Mouse (Mus musculus) lung, postnatal 25 days (tissue): ENCODE measurements around the gene Castor1.

ENCODE experiments used
- DNase-seq: peaks from one replicate; pipeline ENCODE4 v3.0.0; 2022; ENCODE audit warnings: low spot score

The Castor1 gene

DNA sequence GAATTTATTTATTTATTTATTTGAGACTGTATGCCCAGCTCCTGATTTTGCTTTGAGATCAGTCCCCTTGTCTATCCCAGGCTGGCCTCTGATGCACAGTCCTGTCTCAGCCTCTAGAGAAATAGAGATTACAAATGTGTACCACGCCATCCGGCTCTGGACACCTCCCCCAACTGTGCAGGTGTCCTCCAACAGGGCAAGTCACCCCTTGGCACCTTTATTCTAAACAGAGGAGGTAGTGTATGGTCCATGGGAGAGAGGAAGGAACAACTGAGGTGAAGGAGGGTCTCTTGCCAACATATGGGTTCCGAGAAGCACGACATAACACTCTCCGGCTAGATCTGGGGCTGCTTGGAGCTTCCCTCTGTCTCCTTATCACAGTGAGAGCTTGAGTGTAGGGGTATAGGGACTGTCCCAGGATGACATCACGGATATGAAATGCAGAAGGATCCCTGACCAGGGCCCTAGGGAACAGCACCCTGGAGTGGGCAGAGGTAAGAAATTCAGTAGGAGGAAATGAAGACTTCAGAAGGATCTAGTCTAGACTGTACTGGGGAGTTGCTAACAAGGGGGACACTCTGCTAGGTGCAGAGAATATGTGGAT, 17.1 kb downstream of the Castor1 start:
- no peak for DNase-seq

DNA sequence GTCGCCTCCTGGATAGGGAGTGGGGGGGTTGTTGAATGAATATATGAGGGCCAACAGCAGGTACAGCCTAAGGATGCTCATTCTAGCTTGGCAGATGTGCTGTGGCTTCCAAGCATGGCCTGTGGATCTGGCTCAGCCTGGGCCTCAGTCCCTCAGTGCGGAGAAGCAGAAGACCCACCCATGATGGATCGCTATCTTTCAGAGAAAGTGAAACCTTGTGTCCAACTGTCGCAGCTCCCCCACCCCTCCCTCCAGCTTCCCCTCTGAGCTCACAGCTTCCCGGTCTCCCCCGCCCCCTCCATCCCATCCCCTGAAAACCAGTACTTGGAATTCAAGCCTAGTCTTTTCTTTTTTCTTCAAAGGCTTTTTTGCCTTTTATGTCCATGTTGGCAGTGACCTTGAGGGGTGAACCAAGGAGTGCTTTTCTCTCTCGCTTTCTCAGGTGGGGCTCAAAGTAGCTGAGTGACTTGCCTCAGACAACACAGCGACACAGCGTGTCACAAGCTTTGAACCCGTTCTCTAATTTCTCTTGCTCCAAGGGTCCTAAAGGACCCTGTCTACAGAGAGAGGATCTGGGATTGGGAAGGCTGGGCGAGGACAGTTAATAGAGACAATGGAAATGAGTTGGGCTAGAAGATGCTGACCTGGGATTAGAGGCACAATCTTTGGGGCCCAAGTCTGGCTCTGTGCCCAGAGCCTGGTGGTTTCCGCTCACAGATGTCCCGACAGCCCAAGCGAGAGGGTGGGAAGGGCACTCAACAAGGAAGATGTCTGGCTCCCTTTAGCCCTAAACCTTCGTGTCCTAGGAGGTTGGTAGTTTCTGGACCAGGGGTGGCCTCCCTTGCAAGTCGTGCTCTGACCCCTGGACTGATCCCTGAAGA, 17.9 kb downstream of the Castor1 start, which contains the start of gene Osm:
TSS of gene Osm (plus strand) at position 756 of the 881 bp plus-strand sequence.
- no peak for DNase-seq

DNA sequence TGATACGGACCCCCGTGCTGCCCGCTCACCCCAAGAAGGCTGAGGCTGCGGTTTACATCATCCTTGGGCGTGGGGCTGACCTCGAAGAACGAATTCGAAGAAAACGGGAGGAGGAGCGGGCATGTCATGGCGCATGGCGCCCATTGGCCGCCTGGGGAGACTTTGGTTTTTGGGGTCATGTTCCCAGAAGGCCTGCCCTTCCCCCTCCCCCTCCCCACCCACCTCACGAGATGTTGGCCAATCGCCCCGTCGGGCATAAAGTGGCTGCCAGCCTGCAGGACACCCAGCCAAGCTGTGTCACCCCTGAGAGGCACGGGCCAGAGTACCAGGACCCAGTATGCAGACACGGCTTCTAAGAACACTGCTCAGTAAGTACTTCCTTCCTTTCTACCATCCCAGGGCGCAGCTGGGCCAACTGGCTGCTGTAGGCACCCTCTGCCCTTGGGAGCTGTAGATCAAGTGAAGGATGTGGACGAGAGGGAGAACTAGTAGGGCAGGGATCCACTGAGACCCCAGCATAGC, 18.6 kb downstream of the Castor1 start:
- no peak for DNase-seq

DNA sequence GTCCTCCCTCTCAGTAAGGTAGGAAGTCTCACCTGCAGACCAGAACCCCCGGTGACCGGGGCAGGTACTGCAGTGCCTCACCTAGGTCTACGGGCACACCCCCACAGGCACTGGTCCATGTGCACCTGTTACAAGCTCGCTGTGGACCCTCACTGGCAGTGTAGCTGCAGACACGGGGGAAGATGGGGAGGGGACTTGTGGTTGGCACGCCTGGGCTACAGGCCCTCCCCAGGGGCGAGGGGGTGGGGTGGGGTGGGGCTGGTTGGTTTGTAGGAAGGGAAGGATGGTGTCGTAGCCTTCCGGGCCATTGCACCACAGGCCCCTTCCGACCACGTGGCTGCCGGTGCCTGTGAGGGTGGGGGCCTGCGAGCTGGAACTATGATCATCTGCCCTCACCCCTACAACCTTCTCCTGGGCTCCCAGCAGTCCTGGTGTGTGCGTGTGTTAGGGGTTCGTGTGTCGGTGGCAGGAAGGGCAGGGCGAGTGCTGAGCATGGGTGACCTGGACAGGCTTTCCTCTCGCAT, 19.4 kb downstream of the Castor1 start:
- no peak for DNase-seq

DNA sequence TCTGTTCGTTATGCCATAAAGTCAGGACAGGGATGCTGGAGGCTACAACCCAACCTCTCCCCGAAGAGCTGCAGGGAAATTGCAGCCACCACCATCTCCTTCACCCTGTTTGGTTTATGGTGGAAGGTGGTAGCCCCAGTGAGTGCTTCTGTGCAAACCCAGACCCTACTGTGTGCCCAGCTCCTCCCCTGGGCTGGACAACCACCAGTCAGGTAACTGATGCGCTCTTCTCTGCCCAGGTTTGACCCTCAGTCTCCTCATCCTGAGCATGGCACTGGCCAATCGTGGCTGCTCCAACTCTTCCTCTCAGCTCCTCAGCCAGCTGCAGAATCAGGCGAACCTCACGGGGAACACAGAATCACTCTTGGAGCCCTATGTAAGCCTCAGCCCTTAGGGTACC, 20.1 kb downstream of the Castor1 start:
- DNase-seq = no peak

DNA sequence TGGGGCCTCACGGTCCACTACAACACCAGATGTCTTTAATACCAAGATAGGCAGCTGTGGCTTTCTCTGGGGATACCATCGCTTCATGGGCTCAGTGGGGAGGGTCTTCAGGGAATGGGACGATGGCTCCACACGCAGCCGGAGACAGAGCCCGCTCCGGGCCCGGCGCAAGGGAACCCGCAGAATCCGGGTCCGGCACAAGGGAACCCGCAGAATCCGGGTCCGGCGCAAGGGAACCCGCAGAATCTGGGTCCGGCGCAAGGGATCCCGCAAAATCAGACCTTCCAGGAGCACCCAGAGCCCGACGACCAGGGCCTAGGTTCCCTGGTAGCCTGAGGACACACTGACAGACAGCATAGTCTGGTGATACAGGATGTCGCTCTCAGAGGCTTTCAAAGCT, 21.7 kb downstream of the Castor1 start:
- DNase-seq = no peak

DNA sequence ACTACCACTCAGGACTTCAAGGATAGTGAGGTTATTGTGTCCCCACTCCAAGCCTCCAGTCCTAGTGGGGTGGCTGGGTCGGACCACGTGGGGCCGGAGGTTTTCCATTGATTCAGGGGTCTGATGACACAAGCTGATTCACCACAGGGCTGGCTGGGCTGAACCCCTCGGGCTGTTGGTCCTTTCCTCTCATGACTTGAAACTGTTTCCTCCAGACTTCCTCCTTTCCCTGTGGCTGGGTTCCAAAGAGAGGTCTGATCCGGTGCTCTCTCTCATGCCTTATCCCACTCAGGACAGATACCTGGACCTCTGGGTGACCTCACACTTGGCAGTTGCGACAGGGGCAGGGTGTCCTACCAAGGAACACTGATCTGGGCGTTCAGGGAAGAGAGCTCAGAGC, 22.1 kb downstream of the Castor1 start:
- no peak for DNase-seq

DNA sequence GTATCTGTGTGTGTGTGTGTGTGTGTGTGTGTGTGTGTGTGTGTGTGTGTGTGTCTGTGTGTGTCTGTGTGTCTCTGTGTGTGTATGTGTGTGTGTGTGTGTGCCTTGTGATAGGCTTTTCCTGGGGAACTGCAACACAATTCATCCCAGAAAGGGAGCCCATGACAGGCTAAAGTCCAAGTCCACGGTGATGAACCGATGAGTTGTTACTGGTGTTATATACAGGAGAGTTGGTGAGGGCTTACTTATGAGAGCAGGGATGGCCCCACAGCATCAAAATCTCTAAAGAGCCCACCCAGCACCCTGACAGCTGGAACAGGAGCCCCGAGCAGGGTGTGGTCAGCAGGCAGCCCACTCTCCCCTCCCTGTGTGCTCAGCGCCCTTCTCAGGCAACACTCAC, 23.2 kb downstream of the Castor1 start:
- DNase-seq = no peak

DNA sequence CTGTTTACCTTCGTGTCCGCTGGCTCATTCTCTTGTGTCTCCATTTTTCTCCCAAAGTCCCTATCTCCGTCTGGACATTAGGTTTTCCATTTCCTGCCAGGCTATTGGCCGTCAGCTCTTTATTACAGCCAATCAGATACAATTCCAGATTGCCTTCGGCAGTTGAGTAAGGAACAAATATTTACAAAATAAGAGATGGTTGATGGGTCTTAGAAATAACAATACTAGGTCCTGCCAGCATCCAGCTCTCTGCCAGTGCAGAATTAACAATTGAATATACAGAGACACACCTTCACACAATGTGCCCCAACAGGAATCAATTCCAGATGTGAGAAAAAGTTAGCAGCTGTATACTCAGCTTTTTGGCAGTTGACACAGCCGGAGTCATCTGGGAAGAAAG, 28.1 kb downstream of the Castor1 start:
- no peak for DNase-seq

DNA sequence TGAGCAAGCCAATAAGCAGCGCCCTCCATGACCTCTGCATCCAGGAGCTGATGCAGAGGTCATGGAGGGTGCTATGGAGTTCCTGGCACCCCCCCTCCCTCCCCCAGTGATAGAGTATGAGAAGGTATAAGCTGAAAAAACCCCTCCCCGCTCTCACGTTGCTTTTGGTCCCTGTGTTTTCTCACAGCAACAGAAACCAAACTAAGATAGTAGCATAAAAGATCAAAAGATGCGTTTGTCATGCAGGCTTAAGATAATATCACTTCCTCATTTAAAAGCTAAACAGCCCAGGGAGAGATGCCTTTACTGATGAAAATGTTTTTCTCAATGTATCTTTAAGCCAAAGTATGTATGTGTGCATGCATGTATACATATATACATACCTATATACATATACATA, 28.6 kb downstream of the Castor1 start:
- no peak for DNase-seq

DNA sequence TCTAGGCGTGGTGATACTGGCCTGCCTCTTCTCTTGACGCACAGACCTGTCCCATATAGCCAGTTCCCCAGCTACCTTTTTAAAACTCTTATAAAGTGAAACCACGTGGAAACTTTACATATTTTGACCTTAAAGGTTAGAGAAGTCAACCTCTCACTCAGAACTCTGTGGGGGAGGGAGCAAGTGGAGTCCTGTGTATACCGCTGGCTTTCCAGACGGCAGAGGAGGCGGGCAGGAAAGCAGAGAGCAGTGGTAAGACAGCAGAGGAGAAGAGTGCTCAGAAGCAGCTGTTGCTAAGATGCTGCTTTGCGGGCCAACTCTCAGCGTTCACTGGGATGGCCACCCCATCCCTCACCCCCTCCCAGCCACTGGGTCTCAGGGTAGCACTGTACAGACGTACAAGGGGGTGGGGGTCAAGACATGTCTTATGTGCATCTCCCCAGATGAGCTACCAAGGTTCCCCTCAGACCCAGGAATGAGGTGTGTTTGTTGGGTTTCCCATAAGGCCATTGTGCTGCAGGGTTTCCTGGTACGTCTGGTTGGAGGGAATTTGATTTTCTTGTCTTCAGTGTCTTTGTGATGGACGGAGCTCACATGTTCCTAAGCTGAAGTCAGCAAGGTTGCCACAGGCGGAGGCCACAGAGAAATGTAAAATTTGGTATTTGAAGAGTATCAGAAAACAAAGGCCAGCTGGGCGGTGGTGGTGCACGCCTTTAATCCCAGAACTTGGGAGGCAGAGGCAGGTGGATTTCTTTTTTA, 29.4 kb downstream of the Castor1 start:
- no peak for DNase-seq

DNA sequence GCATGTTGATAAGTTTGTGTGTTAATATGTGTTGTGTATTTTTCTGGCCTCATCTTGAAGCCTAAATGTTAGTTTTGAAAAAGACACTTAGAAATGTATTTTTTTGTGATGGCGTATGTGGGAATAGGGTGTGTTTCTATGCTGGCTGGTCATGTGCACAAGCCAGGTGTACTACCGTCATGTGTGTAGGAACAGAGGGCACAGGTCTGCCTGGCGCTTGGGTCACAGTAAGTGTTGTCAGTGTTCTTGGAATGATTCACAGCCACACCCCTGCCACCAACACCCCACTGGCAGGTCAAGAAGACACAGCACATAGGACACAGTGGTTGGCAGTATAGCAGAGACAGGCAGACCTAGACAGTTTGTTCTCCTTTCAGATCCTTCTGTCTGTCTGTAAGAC, 31.1 kb downstream of the Castor1 start:
- DNase-seq = no peak

DNA sequence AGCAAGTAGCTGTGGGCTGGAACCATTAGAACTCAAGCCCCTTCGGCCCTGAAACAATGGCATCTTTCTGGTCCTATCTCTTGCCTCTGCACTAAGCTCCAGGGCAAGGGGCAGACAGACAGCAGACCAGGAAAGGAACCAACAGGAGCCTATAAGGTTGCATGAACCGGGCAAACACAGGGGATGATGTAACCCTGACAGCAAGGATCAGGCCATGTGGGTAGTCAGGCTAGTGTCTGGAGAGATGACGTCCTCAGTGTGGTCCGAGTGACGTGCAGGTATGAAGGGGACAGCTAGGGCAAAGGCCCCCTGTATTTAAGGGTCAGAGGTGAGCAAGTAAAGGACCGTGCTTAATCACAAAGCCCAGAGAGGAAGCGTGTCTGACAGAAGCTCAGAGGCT, 32.3 kb downstream of the Castor1 start:
- no peak for DNase-seq

DNA sequence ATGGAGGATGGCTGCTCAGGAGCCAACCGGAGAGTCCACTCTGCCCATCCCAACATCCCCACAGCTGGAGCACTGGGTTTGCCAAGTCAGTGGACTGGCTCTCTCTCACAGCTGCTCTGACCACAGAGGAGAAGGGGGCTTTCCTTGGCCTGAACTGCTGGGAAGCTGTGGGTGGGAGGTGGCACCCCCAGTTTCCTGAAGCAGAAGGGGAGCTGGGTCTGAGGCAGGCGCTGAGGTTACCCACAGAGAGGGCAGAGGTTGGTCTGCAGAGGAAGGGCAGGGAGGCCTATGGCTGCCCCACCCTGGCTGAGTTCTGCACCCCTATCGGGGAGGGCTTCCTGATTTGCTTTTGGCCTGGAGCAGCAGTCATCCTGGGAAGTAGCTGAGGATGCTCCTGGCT, 33.4 kb downstream of the Castor1 start:
- no peak for DNase-seq

DNA sequence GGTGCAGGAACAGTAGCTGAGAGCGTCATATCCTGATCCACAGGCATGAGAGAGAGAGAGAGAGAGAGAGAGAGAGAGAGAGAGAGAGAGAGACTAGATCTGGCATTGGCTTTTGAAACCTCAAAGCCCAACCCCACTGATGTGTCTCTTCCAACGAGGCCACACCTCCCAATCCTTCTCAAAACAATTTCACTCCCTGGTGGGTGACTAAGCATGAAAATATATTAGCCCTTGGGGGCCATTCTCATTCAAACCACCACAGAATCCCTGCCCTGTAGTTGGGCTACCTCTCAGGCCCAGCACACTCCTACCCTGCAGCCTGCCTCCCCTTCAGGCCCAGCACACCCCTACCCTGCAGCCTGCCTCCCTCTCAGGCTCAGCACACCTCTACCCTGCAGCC, 34.9 kb downstream of the Castor1 start:
- no peak for DNase-seq

DNA sequence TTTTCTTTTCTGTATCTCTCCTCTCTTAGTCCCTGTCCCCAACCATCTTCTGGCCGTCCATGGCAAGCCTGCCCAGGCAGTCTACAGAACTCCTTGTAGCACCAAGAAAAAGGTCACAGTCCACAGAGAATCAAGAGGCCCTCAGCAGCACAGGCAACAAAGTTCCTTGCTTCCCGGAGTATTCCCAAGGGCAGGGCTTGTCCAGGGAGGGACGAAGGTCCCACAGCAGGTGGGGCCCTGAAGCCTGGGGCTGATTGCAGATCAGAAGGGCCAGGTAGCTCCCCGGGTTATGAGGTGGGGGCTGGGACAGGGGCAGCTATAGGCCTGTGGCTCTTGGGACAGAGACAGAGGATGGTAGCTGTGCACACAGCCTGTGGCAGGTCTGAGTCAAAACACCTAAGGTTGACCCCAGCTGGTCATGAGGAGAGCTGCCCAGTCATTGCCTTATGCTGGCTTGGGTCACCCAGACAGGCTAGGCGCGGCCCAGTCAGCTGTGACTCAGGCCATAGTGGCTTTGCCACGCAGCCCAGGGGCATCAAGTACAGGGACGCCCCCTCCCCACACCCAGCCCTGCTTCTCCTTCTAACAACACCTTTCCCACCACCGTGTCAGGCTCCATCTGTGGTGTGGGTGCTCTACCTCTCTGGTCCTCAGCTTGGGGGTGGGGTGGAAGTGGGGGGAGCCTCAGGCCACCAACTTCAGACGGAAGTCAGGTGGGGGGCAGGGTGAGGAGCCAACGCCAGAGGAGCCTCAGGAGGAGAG, 39.0 kb downstream of the Castor1 start, which contains the start of gene Lif:
TSS of gene Lif (plus strand) at position 712 of the 762 bp plus-strand sequence.
- DNase-seq = no peak

DNA sequence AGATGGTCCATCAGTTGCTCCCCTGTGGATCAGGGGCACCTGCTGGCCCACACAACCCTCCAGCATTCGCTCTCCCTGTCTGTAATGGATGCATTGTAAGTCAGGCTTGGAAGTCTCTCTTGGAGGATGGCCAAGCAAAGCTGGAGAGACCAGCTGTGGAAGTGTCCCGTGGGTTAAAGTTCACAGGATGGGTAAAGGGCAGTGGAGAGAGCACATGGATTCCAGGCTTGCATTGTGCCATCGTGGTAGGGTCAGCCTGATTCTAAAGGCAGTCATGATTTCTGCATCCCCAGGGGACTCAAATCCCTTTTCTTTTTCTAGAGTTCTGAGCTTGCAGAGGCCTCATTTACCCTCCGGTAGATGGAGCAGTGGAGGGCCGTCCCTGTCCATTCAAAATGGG, 39.7 kb downstream of the Castor1 start:
- no peak for DNase-seq

DNA sequence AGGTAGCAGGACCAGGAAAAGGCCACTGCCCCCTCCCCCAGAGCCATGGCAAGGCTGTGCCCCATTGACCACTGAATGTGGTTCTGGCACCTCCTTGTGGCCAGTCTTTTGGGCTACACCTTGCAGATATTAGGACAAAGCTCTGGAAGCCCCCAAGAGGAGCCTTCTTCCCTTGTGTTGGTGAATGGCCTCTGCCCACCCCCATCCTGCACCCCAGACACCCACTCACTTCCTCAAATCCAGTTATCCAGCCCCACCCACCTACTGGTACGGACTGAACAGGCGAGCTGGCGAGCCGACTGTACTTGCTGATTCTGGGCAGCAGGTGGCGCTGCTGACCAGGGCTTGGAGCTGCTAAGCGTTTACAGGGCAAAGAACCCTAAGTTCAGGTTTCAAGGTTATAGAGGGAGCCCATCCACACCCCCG, 40.6 kb downstream of the Castor1 start:
- peak; percentile 76 for DNase-seq

DNA sequence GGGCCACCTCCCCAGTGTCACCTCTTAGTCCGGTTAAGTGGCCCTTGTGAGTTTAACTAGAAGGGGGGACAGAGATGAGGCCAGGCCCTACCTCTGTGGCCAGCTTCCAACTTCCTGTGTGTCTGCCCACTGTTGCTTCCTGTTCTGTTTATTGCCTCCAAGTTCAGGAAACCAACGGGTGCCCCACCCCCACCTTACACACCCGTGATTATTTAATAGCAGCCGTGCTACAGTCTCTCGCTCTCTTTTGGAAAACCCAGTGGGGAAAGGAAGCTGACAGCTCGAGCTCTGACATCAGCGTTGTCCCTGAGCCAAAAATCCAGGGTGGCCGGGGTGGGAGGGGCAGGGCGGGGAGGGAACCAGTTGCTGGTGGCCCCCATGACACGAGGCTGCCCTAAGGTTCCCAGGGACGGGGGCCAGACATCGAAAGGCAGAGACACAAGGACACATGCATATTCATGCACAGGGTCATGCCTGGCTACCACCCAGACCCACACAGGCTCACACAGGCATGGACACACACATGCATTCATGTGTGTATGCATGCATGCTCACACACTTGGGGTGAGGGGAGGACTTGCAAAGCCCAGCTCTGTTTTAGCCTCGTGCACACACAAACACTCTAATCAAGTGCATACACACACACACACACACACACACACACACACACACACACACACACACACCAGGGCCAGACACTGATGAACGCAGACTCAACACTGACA, 42.6 kb downstream of the Castor1 start:
- DNase-seq = peak; percentile 57

DNA sequence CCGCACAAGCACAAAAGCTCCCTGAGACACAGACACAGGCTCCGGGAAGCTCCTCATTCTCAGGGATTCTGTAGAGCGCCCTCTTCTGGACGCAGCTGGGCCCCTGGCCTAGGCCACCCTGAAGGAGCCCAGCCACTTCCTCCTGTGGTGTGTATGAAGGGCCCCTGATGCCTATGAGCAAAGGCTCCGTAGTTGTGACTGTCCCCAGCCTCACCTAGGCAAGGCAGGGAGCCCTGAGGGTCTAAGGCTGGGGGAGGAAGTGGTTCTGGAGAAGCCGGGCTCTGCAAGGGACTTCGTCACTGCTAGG, 43.1 kb downstream of the Castor1 start:
- peak; percentile 64 for DNase-seq

DNA sequence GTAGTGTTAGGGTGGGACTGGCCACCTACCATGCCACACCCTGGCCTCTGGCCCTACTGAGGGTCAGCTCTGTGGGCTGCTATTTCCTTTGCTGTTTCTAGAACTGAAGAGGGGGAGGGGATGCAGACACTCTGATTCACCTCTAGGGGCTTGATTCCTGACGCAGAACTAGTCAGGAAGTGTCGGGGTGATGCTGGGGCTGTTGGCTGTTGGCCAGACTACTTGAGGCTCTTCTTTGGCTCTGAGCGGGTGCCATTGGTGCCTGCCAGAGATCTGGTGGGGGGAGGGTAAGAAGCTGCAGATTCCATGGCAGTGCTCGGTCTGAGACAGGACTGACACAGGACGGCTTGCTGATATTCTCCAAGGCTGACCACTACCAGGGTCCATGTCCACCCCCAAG, 43.9 kb downstream of the Castor1 start:
- peak; percentile 33 for DNase-seq
